Mouse (Mus musculus) embryonic stem cell, embryonic (primary cell): ENCODE data around the gene Lurap1l.
"Not testable (repeated sequence)": the region's sequence is repeated elsewhere in the genome, so short reads cannot be mapped to it uniquely, and the experiment has no call there.

ENCODE experiments used
- CTCF ChIA-PET, 4 experiments: fragments of 300-600 bp in 2 of 4; fragments of 350-600 bp in 2 of 4; sonication (Branson Sonifier 250); formaldehyde crosslinking; loops; one replicate each; lab custom pipeline; 2022; ENCODE audit warnings: inconsistent platforms in 2 of 4; lab: Charles Lee
- POLR2A ChIA-PET, 4 experiments: fragments of 300-600 bp in 2 of 4; fragments of 350-600 bp in 2 of 4; sonication (Branson Sonifier 250); formaldehyde crosslinking; loops; one replicate each; lab custom pipeline; 2022; ENCODE audit warnings: antibody characterized with exemption in 4 of 4, inconsistent platforms in 1 of 4; lab: Charles Lee

Gene Lurap1l

DNA sequence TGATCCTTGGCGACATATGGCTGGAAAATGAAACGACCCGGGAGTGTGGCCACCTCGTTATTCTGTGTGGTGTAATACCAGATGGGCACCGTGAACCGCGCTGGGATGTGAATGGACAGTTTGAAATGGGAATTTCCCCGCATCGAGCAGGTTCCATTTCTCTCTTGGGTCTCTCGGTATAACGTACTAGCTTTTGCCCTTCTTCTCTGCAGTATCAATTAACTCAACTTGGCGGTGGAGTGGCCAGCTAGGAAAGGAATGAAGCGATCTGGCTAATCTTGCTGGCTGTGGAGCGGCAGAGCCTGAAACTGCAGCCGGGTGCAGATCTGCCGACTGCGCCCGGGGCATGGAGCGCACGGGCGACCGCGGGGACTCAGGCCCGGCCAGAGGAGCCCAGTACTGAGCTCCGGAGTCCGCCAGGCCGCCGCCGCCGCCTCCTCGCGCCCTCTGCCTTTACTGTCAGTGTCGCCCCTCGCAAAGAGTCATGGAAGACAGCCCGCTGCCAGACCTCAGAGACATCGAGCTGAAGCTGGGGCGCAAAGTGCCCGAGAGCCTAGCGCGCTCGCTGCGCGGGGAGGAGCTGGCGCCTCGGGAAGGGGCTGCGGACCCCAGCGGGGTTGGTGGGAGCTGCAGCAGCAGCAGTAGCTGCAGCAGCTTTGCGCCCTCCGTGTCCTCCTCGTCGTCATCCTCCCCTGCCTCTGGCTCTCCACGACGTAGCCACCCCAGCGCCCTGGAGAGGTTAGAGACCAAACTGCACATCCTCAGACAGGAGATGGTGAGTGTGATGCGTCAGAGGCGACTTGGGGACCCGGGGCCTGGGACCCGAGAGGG, 640 bp downstream of the Lurap1l start:
- POLR2A ChIA-PET = interaction anchor here (0.6 to 3.4 kb wide), 15 partner anchors 8 to 1843 kb away, joined by 3 to 24 read pairs (median 5); no protein-coding TSS in a partner anchor

DNA sequence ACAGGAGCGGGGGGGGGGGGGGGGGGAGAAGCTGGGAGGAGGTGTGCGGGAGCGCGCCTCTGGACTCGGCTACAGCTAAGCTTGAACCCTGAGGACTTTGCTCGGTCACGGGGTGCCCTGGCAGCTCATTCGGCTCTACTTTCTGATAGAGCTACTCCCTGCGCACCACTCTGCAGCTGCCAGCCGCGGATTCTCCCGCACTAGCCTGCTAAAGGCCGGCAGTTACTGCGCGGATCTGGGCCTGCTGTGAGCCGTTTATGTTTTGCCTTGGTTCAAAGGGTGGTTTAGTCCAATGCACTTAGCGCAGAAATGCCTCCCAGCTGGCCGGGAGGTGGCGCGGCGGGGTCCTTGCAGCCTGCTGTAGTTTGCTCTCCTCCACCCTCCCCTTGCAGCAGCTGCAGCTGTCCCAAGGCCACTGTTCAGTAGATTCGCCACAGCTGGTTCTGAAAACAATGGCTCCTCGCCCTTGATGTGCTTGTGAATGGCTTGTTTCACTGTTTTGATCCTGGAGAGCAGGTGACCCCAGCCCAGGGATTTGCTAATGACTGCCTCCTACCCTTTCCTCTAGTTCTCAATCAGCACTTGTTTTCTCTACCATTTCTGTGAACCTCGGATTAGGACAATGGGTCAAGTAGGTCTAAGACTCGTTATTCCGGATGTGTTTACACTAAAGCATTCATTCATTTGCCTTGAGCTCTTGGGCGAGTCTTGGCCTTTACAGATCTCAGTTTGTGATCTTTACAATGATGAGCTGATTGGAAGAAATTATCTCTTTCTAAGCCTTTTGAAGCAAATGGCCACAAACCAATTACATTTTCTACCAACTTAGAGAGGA, 1.5 kb downstream of the Lurap1l start:
- ChIA-PET POLR2A (interaction anchor here (0.5 to 3.4 kb wide), 16 partner anchors 9 to 1842 kb away, joined by 3 to 24 read pairs (median 4); no protein-coding TSS in a partner anchor), CTCF (interaction anchor here (0.5 to 2.2 kb wide), 9 partner anchors 38 to 1272 kb away, joined by 3 to 15 read pairs (median 5); no protein-coding TSS in a partner anchor)

More for the DNA sequence above, 640 bp downstream of the Lurap1l start:
- CTCF ChIA-PET = interaction anchor here (0.5 to 2.2 kb wide), 9 partner anchors 37 to 268 kb away, joined by 3 to 15 read pairs (median 5); no protein-coding TSS in a partner anchor

DNA sequence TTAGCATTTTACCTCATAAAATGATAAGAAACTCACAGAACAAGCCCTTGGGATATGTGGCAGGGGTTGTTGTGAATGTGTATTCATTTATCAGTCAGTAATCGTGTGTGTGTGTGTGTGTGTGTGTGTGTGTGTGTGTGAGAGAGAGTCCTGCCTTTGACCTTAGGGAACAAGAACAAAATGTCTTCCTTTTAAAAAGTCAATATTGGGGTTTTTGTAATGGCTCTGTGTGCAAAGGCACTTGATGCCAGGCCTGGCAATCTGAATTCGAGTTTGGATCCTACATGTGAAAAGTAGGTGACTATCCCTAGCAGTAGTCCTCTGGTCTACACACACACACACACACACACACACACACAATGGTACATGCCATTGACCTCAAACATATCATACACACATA, 4.8 kb downstream of the Lurap1l start:
- POLR2A ChIA-PET = interaction anchor here in 1 of 4 experiments (0.7 kb wide), 1 partner anchor 1552 kb away, joined by 3 read pairs; no protein-coding TSS in a partner anchor
- CTCF ChIA-PET = interaction anchor here in 1 of 4 experiments (0.6 kb wide), 1 partner anchor 37 kb away, joined by 3 read pairs; no protein-coding TSS in a partner anchor

DNA sequence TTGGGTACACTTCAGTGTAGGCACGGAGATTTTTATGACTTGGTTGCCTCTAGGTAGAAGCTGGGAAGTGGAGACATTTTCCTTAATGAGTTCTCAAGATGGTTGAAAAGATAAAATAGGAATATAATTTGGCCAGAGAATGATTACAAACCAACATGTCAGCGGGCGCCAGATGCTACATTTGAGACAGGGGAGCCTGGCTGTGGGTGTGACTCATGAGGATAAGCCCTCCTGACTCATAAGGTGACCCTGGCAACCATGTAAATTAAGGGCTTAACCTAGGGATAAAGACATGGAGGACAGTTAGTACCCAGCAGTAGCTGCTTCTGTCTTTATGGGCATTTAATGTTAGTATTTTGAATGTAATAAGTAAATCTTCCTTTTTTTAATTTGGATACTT, 6.2 kb downstream of the Lurap1l start:
- CTCF ChIA-PET = no interaction called here

DNA sequence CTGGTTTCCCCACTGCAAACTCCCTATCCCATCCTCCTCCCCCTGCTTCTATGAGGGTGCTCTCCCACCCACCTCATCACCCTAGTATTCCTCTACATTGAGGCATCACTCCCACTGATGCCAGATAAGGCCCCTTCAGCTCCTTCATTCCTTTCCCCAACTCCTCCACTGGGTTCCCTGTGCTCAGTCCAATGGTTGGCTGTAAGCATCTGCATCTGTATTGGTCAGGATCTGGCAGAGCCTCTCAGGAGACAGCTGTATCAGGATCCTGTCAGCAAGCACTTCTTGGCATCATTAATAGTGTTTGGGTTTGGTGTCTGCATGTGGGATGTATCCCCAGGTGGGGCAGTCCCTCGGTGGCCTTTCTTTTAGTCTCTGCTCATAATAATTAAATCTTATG, 6.7 kb downstream of the Lurap1l start:
- CTCF ChIA-PET, POLR2A ChIA-PET: not testable (repeated sequence)

More for the DNA sequence above, 6.2 kb downstream of the Lurap1l start:
- POLR2A ChIA-PET = no interaction called here

DNA sequence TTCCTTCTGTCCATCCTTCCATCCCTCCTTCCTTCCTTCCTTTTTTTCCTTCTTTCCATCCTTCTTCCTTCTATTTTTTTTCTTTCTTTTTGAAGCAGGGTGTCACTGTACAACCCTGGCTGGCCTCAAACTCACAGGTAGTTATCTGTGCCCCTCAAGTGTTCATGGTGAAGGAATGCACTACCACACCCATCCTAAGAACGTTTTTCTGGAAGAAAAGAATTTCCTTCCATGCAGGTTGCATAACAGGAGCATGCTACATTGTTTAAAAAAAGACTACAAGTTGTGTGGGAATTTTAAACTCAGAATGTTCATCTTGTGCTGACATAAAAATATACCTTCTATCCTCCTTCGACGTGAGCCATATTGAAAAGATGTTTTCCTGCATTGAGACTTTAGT, 7.4 kb downstream of the Lurap1l start:
- POLR2A ChIA-PET = no interaction called here
- CTCF ChIA-PET = no interaction called here

DNA sequence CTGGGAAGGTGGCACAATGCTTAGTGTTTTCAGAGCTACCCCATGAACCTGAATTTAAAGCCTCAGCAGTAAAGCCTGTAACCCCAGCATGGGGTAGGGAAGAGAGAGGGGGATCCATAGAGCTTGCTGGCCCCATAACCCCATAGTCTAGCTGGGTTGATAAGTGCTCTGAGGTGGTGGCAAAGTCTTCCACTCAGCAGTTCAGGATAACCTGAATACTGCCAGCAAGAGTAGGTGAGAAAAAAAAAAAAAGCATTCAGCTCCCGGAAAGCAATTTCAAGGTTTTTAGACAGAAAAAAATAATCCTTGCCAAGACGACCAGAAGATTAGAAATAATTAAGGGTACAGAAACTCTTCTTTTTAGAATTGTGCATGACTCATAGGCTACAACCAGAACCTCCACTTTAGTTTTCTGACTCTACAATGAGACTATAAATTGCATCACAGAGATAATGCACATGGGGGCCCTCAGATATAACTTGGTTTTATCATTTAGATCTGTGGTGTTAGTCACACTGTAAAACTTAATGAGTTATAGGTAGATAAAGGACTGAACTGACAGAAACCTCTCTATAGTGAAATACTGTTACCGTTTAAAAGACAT, 8.2 kb downstream of the Lurap1l start:
- POLR2A ChIA-PET = no interaction called here
- CTCF ChIA-PET = no interaction called here

DNA sequence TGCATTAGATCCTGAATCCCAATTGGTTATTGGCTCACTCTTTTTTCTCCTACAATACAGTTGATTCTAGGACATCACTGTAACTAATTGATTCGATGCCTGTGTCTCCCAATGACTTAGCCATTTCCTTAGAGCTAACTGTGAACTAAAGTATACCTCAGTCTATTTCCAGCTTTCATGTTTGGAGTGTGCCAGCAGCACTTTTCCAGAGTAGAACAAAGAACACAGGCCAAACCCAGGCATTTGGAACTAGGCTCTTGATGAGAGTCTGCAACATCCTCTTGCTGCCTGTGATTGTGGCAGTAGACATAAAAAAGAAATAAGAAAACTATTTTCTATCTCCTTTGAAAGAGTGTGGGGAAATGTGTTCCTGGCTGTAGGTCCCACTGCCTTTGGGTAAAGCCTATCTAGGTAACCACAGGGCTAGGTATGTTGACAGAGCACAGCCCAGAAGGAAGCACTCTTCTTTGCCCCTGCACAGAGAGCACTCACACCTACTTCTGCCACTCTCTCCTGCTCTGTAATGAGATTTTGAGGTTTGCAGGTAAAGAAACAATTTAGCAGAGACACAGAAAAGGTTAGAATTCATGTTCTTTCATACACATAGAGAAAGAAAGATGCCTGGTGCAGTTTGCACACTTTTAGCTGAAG, 8.9 kb downstream of the Lurap1l start:
- CTCF ChIA-PET = no interaction called here
- POLR2A ChIA-PET = no interaction called here

DNA sequence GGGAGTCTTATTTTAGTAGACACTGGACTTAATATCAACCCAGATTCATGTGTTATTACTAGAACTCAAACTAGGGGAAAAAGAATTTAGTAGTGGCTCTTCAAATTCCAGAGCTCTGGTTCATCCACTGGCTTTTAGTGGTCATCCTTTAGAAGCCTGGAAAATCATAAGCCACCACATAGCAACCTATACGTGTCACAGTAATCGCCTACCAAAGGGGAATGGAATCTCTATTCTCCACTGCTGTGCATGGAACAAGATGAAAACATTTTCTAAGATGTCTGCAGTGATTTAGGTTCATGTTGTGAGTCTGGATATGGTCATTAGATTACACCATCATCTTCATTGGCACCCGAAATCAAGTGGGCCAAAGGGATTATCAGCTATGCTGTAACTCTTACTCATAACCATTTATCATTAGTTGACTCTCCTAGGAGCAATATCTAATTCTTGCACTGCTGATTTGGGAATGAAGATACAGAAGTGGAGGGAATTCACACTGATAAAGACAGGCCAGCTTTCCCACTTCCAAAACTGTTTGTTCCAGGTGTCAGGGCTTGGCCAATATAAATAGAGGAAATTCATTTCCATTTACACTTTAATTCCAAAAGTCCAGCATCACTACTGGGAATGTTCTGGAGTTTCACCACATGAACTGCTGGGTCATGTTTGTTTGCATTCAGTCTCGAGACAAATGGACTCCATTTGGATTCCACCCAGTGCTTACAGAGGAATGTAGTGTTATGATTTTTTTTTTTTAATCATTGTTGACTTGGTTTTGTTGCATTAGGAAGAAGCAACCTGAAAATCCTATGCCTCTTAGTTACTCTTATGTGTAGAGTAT, 11.4 kb downstream of the Lurap1l start:
- CTCF ChIA-PET = no interaction called here
- POLR2A ChIA-PET = interaction anchor here in 1 of 4 experiments (2.5 kb wide), 1 partner anchor 11 kb away, joined by 8 read pairs; the partner anchor contains the start of gene Lurap1l

DNA sequence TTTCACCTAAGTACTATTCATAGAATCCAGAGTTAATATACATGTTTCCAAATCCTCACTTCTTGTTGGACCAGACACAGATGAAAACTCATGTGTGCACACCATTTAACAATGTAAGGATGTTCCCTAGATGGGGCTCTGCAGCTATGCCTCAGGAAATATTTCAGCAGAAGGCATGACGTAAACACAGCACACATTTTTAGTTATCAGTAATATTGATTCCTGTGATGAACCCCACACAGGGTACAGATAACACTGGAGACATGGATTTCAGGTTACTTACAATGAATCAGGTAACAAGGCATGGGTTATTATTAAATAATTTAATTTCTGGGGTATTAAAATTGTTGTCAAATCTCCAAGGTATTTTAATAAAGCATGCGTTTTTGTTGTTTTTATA, 12.2 kb downstream of the Lurap1l start:
- ChIA-PET CTCF (no interaction called here), POLR2A (interaction anchor here in 1 of 4 experiments (2.5 kb wide), 1 partner anchor 11 kb away, joined by 8 read pairs; the partner anchor contains the start of gene Lurap1l)

DNA sequence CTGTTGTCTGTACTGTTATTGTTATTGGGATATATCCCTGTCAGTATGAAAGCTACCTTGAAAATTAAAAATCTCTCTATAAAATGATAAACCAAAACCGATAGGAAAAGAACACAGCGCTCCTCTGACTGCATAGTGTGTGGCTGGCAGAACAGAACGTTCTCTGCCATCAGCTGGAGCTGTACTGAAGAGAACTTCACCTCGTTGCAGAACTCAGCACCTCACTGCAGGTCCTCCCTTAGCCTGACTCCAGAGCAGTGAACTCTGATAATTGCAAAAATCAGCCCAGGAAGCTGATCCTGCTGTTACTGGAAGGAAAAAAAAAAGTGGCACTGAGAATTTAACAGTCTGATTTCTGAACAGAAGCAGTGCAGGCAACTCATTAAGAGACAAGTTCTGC, 14.4 kb downstream of the Lurap1l start:
- CTCF ChIA-PET = no interaction called here

DNA sequence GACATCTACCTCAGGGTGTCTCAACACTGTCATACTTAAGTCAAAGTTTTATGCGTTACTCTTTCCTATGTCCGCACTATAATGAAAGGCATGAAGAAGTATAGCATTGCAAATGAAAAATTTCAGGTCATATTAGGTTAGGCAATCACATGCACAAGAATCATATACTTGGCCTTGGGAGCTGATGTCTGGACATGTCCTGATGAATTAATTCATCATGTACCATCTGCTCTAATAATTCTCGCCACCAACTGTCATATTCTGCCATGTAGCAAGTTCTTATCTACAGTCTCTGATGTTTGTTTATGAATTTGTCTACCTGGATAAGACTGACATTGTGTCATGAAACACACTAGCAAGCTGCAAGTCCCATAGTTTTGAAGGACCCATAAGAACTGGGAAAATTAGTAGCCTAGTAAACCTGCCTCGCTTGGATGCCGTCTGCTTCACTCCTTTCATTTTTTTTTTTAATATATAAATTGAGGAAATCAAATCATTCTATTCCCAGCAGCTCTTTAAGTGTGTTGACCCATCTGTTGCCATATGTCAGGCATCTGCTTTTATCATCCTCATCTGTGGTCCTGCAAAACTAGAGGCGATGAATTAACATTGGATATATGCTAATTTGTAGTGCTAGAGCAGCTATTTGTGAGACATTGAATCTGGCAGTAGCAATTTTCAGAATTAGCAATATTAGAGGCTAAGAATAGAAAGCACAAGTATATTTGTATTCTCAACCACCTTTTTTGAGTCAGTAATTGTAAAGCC, 15.5 kb downstream of the Lurap1l start:
- ChIA-PET POLR2A (interaction anchor here in 2 of 4 experiments (1.2 to 1.6 kb wide), 2 partner anchors 14 to 52 kb away, joined by 3 to 4 read pairs; no protein-coding TSS in a partner anchor), CTCF (no interaction called here)

More for the DNA sequence above, 14.4 kb downstream of the Lurap1l start:
- POLR2A ChIA-PET = interaction anchor here in 1 of 4 experiments (1.2 kb wide), 1 partner anchor 51 kb away, joined by 4 read pairs; no protein-coding TSS in a partner anchor

DNA sequence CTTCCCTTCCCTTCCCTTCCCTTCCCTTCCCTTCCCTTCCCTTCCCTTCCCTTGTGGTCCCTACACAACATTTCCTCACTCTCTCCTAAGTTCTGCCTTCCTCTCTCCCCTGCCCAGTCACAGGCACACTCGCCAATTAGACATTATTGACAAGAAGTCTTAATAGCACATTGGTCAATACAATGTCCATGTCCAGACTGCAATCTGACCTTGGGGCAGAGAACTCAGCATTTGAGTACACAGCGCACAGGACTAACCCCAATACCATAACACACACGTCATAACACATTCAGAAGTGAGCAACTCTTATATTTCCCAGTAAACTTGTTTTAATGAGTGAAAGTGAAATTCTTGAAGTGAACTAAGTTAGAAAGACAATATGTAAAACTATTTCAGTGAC, 24.3 kb downstream of the Lurap1l start:
- POLR2A ChIA-PET = no interaction called here
- CTCF ChIA-PET = no interaction called here

DNA sequence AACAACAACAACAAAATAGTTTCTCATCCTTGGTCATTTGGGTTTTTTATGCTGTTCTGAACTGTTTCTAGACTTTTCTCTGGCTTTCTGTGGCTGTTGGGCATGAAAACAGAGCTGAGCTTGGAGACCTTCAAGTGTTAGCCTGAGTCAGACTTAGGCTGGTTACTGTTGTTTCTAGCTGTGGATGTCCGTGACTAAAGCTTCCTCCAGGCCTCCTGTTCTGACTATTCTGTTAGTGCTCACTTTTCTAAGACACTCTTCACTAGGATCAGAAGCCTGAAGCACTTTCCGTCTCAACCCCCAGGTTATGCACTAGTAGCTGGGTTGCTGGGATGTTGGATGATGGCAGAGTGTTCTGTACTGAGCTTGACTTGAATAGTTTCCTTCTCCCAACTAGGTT, 28.7 kb downstream of the Lurap1l start:
- POLR2A ChIA-PET = no interaction called here

DNA sequence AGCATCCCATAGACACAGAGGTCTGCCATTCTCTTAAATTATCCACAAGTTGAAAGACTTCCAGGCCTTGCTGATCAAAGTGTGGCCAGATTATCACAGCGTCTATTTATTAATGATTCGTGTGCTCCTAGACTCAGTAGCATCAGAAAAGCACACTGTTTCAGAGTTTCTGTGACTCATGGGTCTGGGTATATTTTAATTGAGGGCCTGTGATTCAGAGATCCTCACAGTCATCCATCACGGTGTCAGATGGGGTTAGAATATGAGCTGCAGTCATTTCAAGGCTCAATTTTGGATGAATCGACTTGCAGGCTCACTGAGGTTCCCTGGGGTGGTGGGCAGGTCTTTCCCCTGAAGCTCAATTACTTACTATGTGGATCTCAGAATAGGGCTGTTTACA, 30.5 kb downstream of the Lurap1l start:
- POLR2A ChIA-PET = interaction anchor here in 1 of 4 experiments (0.8 kb wide), 1 partner anchor 29 kb away, joined by 5 read pairs; no protein-coding TSS in a partner anchor
- CTCF ChIA-PET = no interaction called here

More for the DNA sequence above, 28.7 kb downstream of the Lurap1l start:
- CTCF ChIA-PET = interaction anchor here in 1 of 4 experiments (0.6 kb wide), 1 partner anchor 65 kb away, joined by 3 read pairs; no protein-coding TSS in a partner anchor

DNA sequence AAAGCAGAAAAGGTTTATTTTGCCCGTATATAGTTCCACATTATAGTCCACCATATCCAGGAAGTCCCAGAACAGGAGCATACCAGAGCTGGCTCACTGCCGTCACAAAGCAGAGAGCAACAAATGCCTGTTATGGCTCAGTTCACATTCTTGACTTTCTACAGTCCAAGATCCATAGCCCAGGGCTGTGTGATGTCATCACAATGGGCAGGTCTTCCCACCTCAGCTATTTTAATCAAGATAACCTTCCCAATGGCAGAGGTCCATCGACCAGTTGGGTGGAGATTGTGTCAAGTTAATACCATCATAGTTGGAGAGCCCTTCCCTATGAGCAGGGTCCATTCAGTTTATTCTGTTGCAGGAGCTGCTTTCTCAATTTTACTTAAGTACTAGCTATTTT, 31.5 kb downstream of the Lurap1l start:
- POLR2A ChIA-PET = interaction anchor here in 2 of 4 experiments (0.6 to 0.8 kb wide), 2 partner anchors 9 to 30 kb away, joined by 5 to 9 read pairs; no protein-coding TSS in a partner anchor
- CTCF ChIA-PET = no interaction called here

DNA sequence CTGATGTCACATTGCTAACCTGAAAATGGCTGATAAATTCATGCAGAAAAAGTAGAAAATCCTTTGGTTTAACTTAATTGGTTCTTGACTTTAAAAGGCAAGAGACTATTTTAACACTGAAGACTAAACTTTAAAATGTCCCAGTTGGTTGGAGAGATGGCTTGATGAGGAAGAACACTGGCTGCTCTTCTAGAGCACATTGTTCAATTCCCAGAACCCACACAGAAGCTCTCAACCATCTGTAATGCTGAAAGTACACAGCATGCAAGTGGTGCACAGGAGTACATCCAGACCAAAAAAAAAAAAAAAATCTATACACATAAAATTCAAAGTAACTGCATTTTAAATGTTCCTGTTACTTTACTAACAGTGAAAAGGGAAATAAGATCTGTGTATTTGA, 34.2 kb downstream of the Lurap1l start:
- ChIA-PET CTCF (no interaction called here), POLR2A (no interaction called here)
